Mouse (Mus musculus): Measurements from ENCODE around the gene Lamtor5.
"Not testable (repeated sequence)": the region's sequence is repeated elsewhere in the genome, so short reads cannot be mapped to it uniquely, and the experiment has no call there.

Lamtor5 gene

GRCm38 (mm10) chr3:107266814-107267345 lies 11.8 kb upstream of the Lamtor5 start:
- DNase-seq (ENCODE audit: low read depth, low spot score) = no peak

- DNase-seq (ENCODE audit: low read depth, low spot score) = no peak
Observed at GRCm38 (mm10) chr3:107272433-107272832, 6.2 kb upstream of the Lamtor5 start.

- peak; percentile 65 for DNase-seq (ENCODE audit: low read depth, low spot score)
Observed at GRCm38 (mm10) chr3:107273820-107274219, 4.8 kb upstream of the Lamtor5 start.

GRCm38 (mm10) chr3:107275351-107275750 lies 3.3 kb upstream of the Lamtor5 start:
- DNase-seq (ENCODE audit: low read depth, low spot score) = no peak

GRCm38 (mm10) chr3:107275996-107276395 lies 2.7 kb upstream of the Lamtor5 start:
- DNase-seq (ENCODE audit: low read depth, low spot score) = no peak

- no peak for DNase-seq (ENCODE audit: low read depth, low spot score)
Observed at GRCm38 (mm10) chr3:107276626-107277025, 2.0 kb upstream of the Lamtor5 start.

GRCm38 (mm10) chr3:107286123-107286522 lies 7.5 kb downstream of the Lamtor5 start:
- no peak for DNase-seq (ENCODE audit: low read depth, low spot score)

- DNase-seq (ENCODE audit: low read depth, low spot score) = no peak
Observed at GRCm38 (mm10) chr3:107287346-107287745, 8.7 kb downstream of the Lamtor5 start.

- DNase-seq (ENCODE audit: low read depth, low spot score) = no peak
Observed at GRCm38 (mm10) chr3:107290764-107291381, 12.2 kb downstream of the Lamtor5 start, which contains the start of gene Slc16a4. Gene Slc16a4 (plus strand): TSS chr3:107291230.

- no peak for DNase-seq (ENCODE audit: low read depth, low spot score)
Observed at GRCm38 (mm10) chr3:107295672-107296360, 17.2 kb downstream of the Lamtor5 start.

GRCm38 (mm10) chr3:107296917-107297316 lies 18.3 kb downstream of the Lamtor5 start:
- not testable (repeated sequence) for DNase-seq (ENCODE audit: low read depth, low spot score)

- peak; percentile 44 for DNase-seq (ENCODE audit: low read depth, low spot score)
Observed at GRCm38 (mm10) chr3:107317338-107317737, 38.7 kb downstream of the Lamtor5 start.

GRCm38 (mm10) chr3:107321141-107321540 lies 42.5 kb downstream of the Lamtor5 start:
- DNase-seq (ENCODE audit: low read depth, low spot score) = no peak

- DNase-seq (ENCODE audit: low read depth, low spot score) = no peak
Observed at GRCm38 (mm10) chr3:107321776-107322175, 43.1 kb downstream of the Lamtor5 start.

- no peak for DNase-seq (ENCODE audit: low read depth, low spot score)
Observed at GRCm38 (mm10) chr3:107326442-107326841, 47.8 kb downstream of the Lamtor5 start.

- DNase-seq (ENCODE audit: low read depth, low spot score) = no peak
Observed at GRCm38 (mm10) chr3:107330503-107331424, 52.1 kb downstream of the Lamtor5 start.

- no peak for DNase-seq (ENCODE audit: low read depth, low spot score)
Observed at GRCm38 (mm10) chr3:107331746-107332126, 53.1 kb downstream of the Lamtor5 start.

GRCm38 (mm10) chr3:107332127-107332959 lies 53.7 kb downstream of the Lamtor5 start:
- peak; percentile 65 for DNase-seq (ENCODE audit: low read depth, low spot score)

- peak; percentile 100 for DNase-seq (ENCODE audit: low read depth, low spot score)
Observed at GRCm38 (mm10) chr3:107332960-107333380, 54.3 kb downstream of the Lamtor5 start.

Data from CD4-positive helper T cell, adult 2 months (primary cell).